Mouse (Mus musculus) heart, embryonic 16.5 days (tissue): ENCODE results near the gene Tmem108. TPM values are rescaled to one million over a fixed set of nuclear protein-coding genes. Genes with fewer than 3 reads are reported as not detected.

Source experiments
- ATAC-seq: fragments of 200-750 bp; cut with Nextera tagmentation; replicated peaks from 2 replicates; pipeline ENCODE4 v1.8.0; 2017; ENCODE audit warnings: moderate number of reproducible peaks; ENCODE audit not compliant: insufficient read depth, low FRiP score; ENCODE audit errors: extremely low read depth
- H3K27ac ChIP-seq: fragments of 300-500 bp; sonication (generic); 2 replicates; pipeline ENCODE4 v1.5.1; 2014; ENCODE audit warnings: mild to moderate bottlenecking, low read length, control low read depth, moderate library complexity
- H3K27me3 ChIP-seq: fragments of 300-500 bp; sonication (generic); 2 replicates; pipeline ENCODE4 v1.6.1; 2014; ENCODE audit warnings: low read length, mixed read lengths; ENCODE audit not compliant: control insufficient read depth, insufficient read depth
- H3K36me3 ChIP-seq: fragments of 300-500 bp; sonication (generic); 2 replicates; pipeline ENCODE4 v1.6.1; 2014; ENCODE audit not compliant: control insufficient read depth, insufficient read depth
- H3K4me1 ChIP-seq: fragments of 300-500 bp; sonication (generic); 2 replicates; pipeline ENCODE4 v1.6.1; 2014; ENCODE audit warnings: low read length, mixed read lengths; ENCODE audit not compliant: control insufficient read depth, insufficient read depth
- H3K4me2 ChIP-seq: fragments of 300-500 bp; sonication (generic); 2 replicates; pipeline ENCODE4 v1.6.1; 2014; ENCODE audit warnings: low read depth, mild to moderate bottlenecking, control low read depth, low read length
- H3K4me3 ChIP-seq: fragments of 300-500 bp; sonication (generic); 2 replicates; pipeline ENCODE4 v1.5.1; 2014; ENCODE audit warnings: mild to moderate bottlenecking, control low read depth, low read length
- H3K9ac ChIP-seq: fragments of 300-500 bp; sonication (generic); 2 replicates; pipeline ENCODE4 v1.6.1; 2014; ENCODE audit warnings: low read length, control low read depth
- H3K9me3 ChIP-seq: fragments of 300-500 bp; sonication (generic); replicated peaks from 2 replicates; pipeline ENCODE4 v1.6.1; 2016; ENCODE audit warnings: low read length; ENCODE audit not compliant: control insufficient read depth
- WGBS: fragments of 180-500 bp; shearing (Covaris S2); extraction: QIAGEN DNeasy Blood & Tissue Kit; methylation state at CpG from one replicate; pipeline ENCODE4 v1.1.7; 2014; 5-methylcytosine and 5-hydroxymethylcytosine counted together
- polyA plus RNA-seq: library from polyadenylated mRNA; unstranded; fragments of >200 nt; fragmentation: Nextera tagmentation; extraction: Ambion mirVana; gene quantifications from 2 replicates; pipeline ENCODE4 v1.2.1, GENCODE M21; 2015

The Tmem108 gene
- polyA plus RNA-seq, 1 experiment from 2014 or later: 44.8 TPM

DNA sequence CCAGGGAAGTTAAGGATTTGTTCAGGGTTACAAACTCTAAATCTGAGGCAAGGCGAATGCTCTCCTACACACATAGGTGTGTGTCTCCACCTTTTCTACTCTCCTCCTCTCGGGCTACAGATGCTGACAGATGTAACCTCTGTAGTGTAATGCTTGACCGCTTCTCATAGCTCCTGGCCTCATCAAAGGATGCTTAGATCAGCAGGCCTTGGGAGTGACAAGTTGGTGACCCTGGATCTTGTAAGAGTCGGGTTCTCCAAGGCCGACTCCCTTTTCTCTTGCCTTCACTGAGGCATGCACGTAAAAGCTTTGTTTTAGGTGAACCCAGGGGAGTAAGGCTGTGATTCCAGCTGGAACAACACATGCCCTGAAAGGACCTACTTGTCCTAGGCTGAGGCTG is 249.4 kb downstream of the Tmem108 start:
- Histone ChIP-seq H3K4me2 (no peak overlapping the region), H3K9ac (no peak overlapping the region), H3K36me3 (no peaks in the 10 kb centered on the region), H3K4me3 (no peak overlapping the region), H3K27me3 (no peaks in the 10 kb centered on the region), H3K9me3 (no peaks in the 10 kb centered on the region), H3K4me1 (no peaks in the 10 kb centered on the region), H3K27ac (no peak overlapping the region)
- WGBS: 83% methylated on average over 6 of the region's 6 CpGs
- no peak for ATAC-seq

DNA sequence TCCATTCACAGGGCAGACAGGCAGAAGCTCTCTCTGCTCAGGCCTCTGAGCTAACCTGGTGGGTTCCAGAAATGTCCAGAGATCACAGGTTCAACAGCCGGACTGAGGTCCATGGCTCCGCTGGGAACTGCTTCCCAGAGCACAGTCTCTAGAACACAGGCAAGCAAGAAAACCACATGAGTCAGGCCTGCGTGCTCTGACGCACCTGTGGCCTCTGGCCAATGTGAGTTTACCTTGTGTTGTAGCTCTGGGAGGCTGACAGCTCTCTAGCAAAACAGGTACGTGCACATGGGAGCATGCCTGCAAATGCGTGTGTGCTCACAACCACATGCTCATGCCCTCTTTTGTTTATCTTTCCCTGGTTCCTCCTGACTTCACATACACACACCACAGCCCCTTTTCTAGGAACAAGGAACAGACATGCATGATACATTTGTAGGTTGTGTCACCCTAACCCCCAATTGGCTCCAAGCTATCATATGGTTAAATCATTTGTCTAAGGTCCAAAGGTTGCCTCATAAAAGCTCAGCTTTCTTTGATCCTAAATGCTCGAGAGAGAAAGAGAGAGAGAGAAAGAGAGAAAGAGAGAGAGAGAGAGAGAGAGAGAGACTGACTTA is 254.6 kb downstream of the Tmem108 start:
- no peak overlapping the region for H3K4me2 ChIP-seq
- H3K36me3 ChIP-seq: no peaks in the 10 kb centered on the region
- ATAC-seq: no peak
- no peaks in the 10 kb centered on the region for H3K27me3 ChIP-seq
- no peak overlapping the region for H3K9ac ChIP-seq
- H3K4me1 ChIP-seq: peaks cover 7% of the 10 kb centered on the region
- no peak overlapping the region for H3K27ac ChIP-seq
- no peak overlapping the region for H3K4me3 ChIP-seq
- WGBS: 69% methylated on average over 7 of the region's 7 CpGs
- no peaks in the 10 kb centered on the region for H3K9me3 ChIP-seq

DNA sequence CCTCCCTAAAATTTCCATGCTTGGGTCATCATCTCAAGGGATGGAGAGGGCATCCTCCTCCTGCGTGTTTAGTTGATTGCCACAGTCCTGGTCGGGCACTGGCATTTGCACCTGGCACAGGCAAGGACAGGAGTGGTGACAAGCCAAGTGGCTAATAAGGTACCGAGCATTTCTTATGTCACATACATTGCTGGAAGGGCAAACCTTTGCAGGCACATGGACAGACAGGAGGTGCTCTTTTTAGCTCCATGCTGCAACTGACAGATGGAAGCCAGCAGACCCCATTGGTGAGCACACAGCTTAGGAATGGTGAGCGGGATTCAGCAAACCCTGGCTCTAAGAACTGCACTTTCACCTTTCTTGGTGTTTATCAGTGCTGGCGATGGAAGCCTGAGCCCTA is 256.6 kb downstream of the Tmem108 start:
- WGBS: 51% methylated on average over 5 of the region's 5 CpGs
- H3K4me1 ChIP-seq: peaks cover 15% of the 10 kb centered on the region
- no peaks in the 10 kb centered on the region for H3K27me3 ChIP-seq
- no peaks in the 10 kb centered on the region for H3K36me3 ChIP-seq
- no peak for ATAC-seq
- H3K27ac ChIP-seq: no peak overlapping the region
- no peak overlapping the region for H3K4me2 ChIP-seq
- no peaks in the 10 kb centered on the region for H3K9me3 ChIP-seq
- H3K4me3 ChIP-seq: no peak overlapping the region
- no peak overlapping the region for H3K9ac ChIP-seq

DNA sequence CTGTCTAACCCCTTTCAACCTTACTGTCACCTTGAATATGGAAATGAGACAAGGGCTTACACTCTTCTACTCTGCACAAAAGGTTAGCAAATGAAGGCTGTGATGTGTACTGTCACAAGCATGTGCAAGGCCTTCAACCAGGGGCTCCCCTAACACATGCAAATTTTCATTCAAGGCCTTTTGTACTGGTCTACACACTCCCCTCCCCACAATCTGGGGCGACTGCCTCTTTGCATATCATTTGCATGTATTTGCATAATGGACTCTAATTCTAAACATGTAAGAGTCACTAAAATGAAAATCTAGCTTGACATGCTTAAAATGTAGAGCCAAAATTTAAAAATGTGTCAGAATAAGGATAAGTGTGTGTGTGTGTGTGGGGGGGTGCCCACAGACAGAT is 257.0 kb downstream of the Tmem108 start:
- WGBS: 83% methylated on average over 1 of the region's 1 CpGs
- H3K27ac ChIP-seq: no peak overlapping the region
- peaks cover 15% of the 10 kb centered on the region for H3K4me1 ChIP-seq
- H3K36me3 ChIP-seq: no peaks in the 10 kb centered on the region
- no peak overlapping the region for H3K4me2 ChIP-seq
- H3K27me3 ChIP-seq: no peaks in the 10 kb centered on the region
- no peak for ATAC-seq
- H3K4me3 ChIP-seq: no peak overlapping the region
- H3K9me3 ChIP-seq: no peaks in the 10 kb centered on the region
- no peak overlapping the region for H3K9ac ChIP-seq

DNA sequence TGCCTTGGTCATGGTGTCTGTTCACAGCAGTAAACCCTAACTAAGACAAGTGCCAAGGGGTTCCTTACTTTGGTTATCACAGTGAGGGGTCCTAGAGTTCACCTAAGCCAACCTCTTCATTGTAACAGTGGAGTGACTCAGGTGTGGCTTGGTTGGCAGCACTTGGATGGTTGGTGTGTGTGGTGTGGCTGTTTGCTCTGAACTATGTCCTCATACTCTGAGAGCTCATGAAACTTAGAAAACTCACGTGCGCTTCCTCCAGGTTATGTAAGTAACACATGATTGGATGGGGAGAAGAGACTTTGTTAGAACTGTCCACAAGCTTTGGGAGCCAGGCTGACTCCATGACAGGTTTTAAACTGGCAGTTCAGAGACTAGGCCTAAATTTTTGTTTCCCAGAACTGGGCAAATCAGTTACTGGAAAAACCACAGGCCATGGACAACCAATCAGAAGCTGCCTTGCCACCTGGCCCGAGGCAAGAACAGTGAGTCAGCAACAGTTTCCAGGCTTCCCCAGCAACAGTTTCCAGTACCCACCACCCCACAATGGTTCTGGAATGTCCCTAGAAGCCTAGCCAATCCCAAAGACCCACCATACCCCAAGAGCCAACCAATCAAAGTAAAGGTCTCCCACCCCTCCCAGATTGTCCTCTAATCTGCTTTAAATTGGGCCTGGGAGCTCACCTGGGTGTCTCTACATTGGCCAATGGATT is 257.9 kb downstream of the Tmem108 start:
- no peak overlapping the region for H3K27ac ChIP-seq
- no peak overlapping the region for H3K4me2 ChIP-seq
- no peak overlapping the region for H3K4me3 ChIP-seq
- H3K27me3 ChIP-seq: no peaks in the 10 kb centered on the region
- H3K4me1 ChIP-seq: peaks cover 15% of the 10 kb centered on the region
- no peaks in the 10 kb centered on the region for H3K9me3 ChIP-seq
- WGBS: 94% methylated on average over 3 of the region's 3 CpGs
- no peaks in the 10 kb centered on the region for H3K36me3 ChIP-seq
- ATAC-seq: no peak
- no peak overlapping the region for H3K9ac ChIP-seq

DNA sequence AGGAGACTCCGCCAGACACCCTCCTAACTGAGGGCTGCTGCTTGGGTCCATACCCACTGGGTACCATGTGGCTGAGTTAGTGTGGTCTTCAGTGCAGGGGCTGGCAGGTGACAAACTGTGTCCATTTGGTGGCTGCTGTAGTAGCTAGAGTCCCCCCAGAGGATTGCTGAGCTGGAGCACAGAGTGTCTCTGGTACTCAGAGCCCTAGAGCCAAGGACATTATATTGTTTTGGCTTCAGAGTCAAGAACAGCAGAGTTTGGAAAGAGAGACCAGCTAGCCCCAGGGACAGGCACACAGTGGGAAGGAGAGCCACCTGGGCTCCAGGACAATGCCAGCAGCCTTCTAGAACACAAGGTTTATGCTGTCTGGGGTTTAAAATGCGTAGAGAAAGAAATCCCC is 259.0 kb downstream of the Tmem108 start:
- Histone ChIP-seq H3K9me3 (no peaks in the 10 kb centered on the region), H3K4me2 (no peak overlapping the region), H3K36me3 (no peaks in the 10 kb centered on the region), H3K9ac (no peak overlapping the region), H3K4me3 (no peak overlapping the region), H3K4me1 (peaks cover 15% of the 10 kb centered on the region), H3K27ac (no peak overlapping the region), H3K27me3 (no peaks in the 10 kb centered on the region)
- ATAC-seq: no peak
- WGBS: 96% methylated on average over 2 of the region's 2 CpGs

DNA sequence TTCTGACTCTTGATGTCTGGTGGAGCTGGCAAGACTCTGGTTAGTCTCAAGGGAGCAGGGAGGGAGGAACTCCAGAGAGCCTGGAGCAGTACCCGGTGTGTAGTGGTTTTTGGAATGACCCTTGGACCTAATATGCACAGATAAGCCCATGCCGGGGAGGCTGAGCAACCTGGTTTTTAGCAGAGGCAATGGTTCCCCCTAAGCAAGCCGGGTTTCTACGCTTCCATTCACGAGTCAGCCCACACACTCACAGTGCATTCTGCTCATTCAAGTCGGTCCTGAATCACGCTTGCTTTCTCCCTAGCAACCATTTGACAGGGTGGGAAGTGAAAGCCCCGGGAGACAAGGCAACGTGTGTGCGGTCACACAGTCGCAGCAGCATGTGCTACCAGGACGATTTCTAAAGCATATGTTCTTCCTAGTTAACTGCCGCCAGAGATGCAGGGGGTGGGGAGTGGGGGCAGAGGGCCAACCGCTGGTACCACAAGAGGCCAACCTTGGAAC is 259.7 kb downstream of the Tmem108 start:
- Histone ChIP-seq H3K36me3 (no peaks in the 10 kb centered on the region), H3K27ac (0 out of 2 replicates have a peak overlapping the region, but pooled peaks have one; percentile 31), H3K9ac (peak overlapping the region; percentile 33; the same call in 1 of the 2 replicates), H3K4me1 (peaks cover 15% of the 10 kb centered on the region), H3K27me3 (no peaks in the 10 kb centered on the region), H3K9me3 (no peaks in the 10 kb centered on the region), H3K4me2 (peak overlapping the region; percentile 43), H3K4me3 (no peak overlapping the region; the same call in 1 of the 2 replicates)
- peak; percentile 49; the same call in 1 of the 2 replicates for ATAC-seq
- 10% methylated on average over 14 of the region's 14 CpGs for whole genome bisulfite sequencing

DNA sequence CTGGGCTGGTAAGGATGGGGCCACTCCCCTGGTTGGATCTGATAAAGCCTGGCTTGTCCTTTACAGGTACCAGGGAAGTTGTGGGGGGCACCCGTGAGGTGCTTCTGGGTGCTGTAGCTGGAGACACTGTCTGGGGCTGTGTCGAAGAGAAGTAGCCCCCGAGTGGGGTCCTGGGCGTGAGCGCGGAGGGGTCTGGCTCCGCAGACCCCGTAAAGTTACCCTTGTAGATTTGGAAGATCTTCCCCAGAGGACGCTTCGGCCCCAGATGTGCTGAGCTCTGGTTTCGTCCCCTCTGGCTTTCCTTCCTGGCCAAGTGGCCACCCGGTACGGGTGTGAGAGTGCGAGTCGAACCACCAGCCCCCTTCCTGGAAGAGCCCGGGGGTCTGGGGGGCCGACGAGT is 262.3 kb downstream of the Tmem108 start:
- Histone ChIP-seq H3K27me3 (no peaks in the 10 kb centered on the region), H3K9me3 (no peaks in the 10 kb centered on the region), H3K4me3 (no peak overlapping the region), H3K4me2 (no peak overlapping the region), H3K27ac (no peak overlapping the region), H3K4me1 (peaks cover 16% of the 10 kb centered on the region), H3K36me3 (no peaks in the 10 kb centered on the region), H3K9ac (no peak overlapping the region)
- 86% methylated on average over 18 of the region's 18 CpGs for WGBS
- no peak for ATAC-seq

DNA sequence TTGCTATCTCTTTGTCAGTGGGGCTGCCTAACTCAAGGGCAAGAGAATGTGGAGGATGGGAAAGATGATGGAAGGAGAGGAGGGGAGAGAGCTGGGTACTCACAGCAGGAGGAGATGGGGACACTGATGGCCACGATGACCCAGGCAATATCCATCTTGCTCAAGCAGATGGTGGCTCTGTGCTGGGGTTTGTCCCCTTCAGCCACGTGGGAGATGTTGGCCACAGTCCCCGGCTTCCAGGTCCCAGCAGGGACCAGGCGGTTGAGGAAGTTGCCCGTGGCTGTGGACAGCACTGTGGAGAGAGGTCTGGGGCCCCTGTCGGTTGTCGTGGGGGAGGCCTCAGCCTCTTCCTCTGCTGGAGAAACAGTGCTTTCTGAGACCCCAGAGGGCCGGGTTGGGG is 262.9 kb downstream of the Tmem108 start:
- Histone ChIP-seq H3K27ac (no peak overlapping the region), H3K4me1 (peaks cover 16% of the 10 kb centered on the region), H3K4me2 (no peak overlapping the region), H3K9ac (no peak overlapping the region), H3K4me3 (no peak overlapping the region), H3K27me3 (no peaks in the 10 kb centered on the region), H3K36me3 (no peaks in the 10 kb centered on the region), H3K9me3 (no peaks in the 10 kb centered on the region)
- no peak for ATAC-seq
- WGBS: 56% methylated on average over 8 of the region's 8 CpGs
